Mouse (Mus musculus) heart, embryonic 15.5 days (tissue): ENCODE measurements around the gene Ddc. TPM values are rescaled to one million over a fixed set of nuclear protein-coding genes. Genes with fewer than 3 reads are reported as not detected.

Source experiments
- ATAC-seq: fragments of 200-750 bp; cut with Nextera tagmentation; replicated peaks from 2 replicates; pipeline ENCODE4 v1.8.0; 2017; ENCODE audit warnings: low read depth, moderate TSS enrichment; ENCODE audit not compliant: insufficient number of reproducible peaks, insufficient read depth, low FRiP score
- H3K27ac ChIP-seq: fragments of 300-500 bp; sonication (generic); 2 replicates; pipeline ENCODE4 v1.5.1; 2015; ENCODE audit warnings: mild to moderate bottlenecking, inconsistent platforms
- H3K27me3 ChIP-seq: fragments of 300-500 bp; sonication (generic); 2 replicates; pipeline ENCODE4 v1.6.1; 2015; ENCODE audit warnings: inconsistent platforms
- H3K36me3 ChIP-seq: fragments of 300-500 bp; sonication (generic); 2 replicates; pipeline ENCODE4 v1.6.1; 2015; ENCODE audit warnings: mild to moderate bottlenecking, inconsistent platforms
- H3K4me1 ChIP-seq: fragments of 300-500 bp; sonication (generic); replicated peaks from 2 replicates; pipeline ENCODE4 v1.6.1; 2015; ENCODE audit warnings: inconsistent platforms
- H3K4me2 ChIP-seq: fragments of 300-500 bp; sonication (generic); 2 replicates; pipeline ENCODE4 v1.6.1; 2015; ENCODE audit warnings: inconsistent platforms, mild to moderate bottlenecking, moderate library complexity
- H3K4me3 ChIP-seq: fragments of 300-500 bp; sonication (generic); 2 replicates; pipeline ENCODE4 v1.5.1; 2015; ENCODE audit warnings: mild to moderate bottlenecking, inconsistent platforms
- H3K9ac ChIP-seq: fragments of 300-500 bp; sonication (generic); 2 replicates; pipeline ENCODE4 v1.6.1; 2015; ENCODE audit warnings: mild to moderate bottlenecking, inconsistent platforms
- H3K9me3 ChIP-seq: fragments of 300-500 bp; sonication (generic); replicated peaks from 2 replicates; pipeline ENCODE4 v1.6.1; 2016; ENCODE audit warnings: inconsistent platforms
- WGBS: fragments of 180-500 bp; shearing (Covaris S2); methylation state at CpG from one replicate; pipeline ENCODE4 v1.1.7; 2015; ENCODE audit warnings: mixed read lengths; 5-methylcytosine and 5-hydroxymethylcytosine counted together
- polyA plus RNA-seq: library from polyadenylated mRNA; unstranded; fragments of >200 nt; fragmentation: Nextera tagmentation; extraction: Ambion mirVana; gene quantifications from 2 replicates; pipeline ENCODE4 v1.2.1, GENCODE M21; 2015

Gene Ddc
- polyA plus RNA-seq, 1 experiment from 2014 or later = 115 TPM

GRCm38 (mm10) chr11:11855061-11855672, 42.8 kb downstream of the Ddc start:
- Histone ChIP-seq H3K36me3 (no peaks in the 10 kb centered on the region), H3K9me3 (no peaks in the 10 kb centered on the region), H3K4me2 (no peak overlapping the region), H3K27me3 (no peaks in the 10 kb centered on the region), H3K9ac (no peak overlapping the region), H3K27ac (peak overlapping the region; percentile 61), H3K4me1 (peaks cover 22% of the 10 kb centered on the region), H3K4me3 (no peak overlapping the region)
- WGBS = 41% methylated on average over 6 of the region's 6 CpGs
- no peak for ATAC-seq

GRCm38 (mm10) chr11:11853731-11854461, 44.0 kb downstream of the Ddc start:
- peak overlapping the region; percentile 6; the same call in 1 of the 2 replicates for H3K27ac ChIP-seq
- no peak for ATAC-seq
- H3K4me2 ChIP-seq = no peak overlapping the region
- no peak overlapping the region for H3K9ac ChIP-seq
- no peaks in the 10 kb centered on the region for H3K27me3 ChIP-seq
- WGBS = 59% methylated on average over 4 of the region's 4 CpGs
- H3K4me1 ChIP-seq = peaks cover 29% of the 10 kb centered on the region
- no peaks in the 10 kb centered on the region for H3K36me3 ChIP-seq
- H3K9me3 ChIP-seq = no peaks in the 10 kb centered on the region
- no peak overlapping the region for H3K4me3 ChIP-seq

GRCm38 (mm10) chr11:11851957-11852505, 45.9 kb downstream of the Ddc start:
- Histone ChIP-seq H3K4me1 (peaks cover 29% of the 10 kb centered on the region), H3K27ac (peak overlapping the region; percentile 76; the same call in 1 of the 2 replicates), H3K9ac (no peak overlapping the region), H3K9me3 (no peaks in the 10 kb centered on the region), H3K36me3 (no peaks in the 10 kb centered on the region), H3K4me3 (no peak overlapping the region), H3K4me2 (no peak overlapping the region), H3K27me3 (no peaks in the 10 kb centered on the region)
- no peak for ATAC-seq
- WGBS = 74% methylated on average over 6 of the region's 6 CpGs

GRCm38 (mm10) chr11:11850476-11851267, 47.3 kb downstream of the Ddc start:
- H3K9ac ChIP-seq = no peak overlapping the region; the same call in 1 of the 2 replicates
- ATAC-seq = peak; percentile 71; the same call in 1 of the 2 replicates
- 34% methylated on average over 6 of the region's 6 CpGs for WGBS
- H3K27me3 ChIP-seq = no peaks in the 10 kb centered on the region
- peak overlapping the region; percentile 76 for H3K27ac ChIP-seq
- no peaks in the 10 kb centered on the region for H3K9me3 ChIP-seq
- no peak overlapping the region for H3K4me3 ChIP-seq
- peaks cover 26% of the 10 kb centered on the region for H3K4me1 ChIP-seq
- no peak overlapping the region for H3K4me2 ChIP-seq
- H3K36me3 ChIP-seq = no peaks in the 10 kb centered on the region

GRCm38 (mm10) chr11:11849513-11850311, 48.2 kb downstream of the Ddc start:
- 52% methylated on average over 13 of the region's 13 CpGs for WGBS
- Histone ChIP-seq H3K4me1 (peaks cover 27% of the 10 kb centered on the region), H3K9ac (no peak overlapping the region)

GRCm38 (mm10) chr11:11848467-11848866, 49.5 kb downstream of the Ddc start:
- Histone ChIP-seq H3K4me1 (peaks cover 40% of the 10 kb centered on the region), H3K27me3 (no peaks in the 10 kb centered on the region), H3K27ac (no peak overlapping the region), H3K4me3 (no peak overlapping the region), H3K9me3 (no peaks in the 10 kb centered on the region), H3K4me2 (no peak overlapping the region), H3K9ac (no peak overlapping the region), H3K36me3 (no peaks in the 10 kb centered on the region)
- no peak for ATAC-seq
- WGBS = 85% methylated on average over 4 of the region's 4 CpGs

More at GRCm38 (mm10) chr11:11849513-11850311, 48.2 kb downstream of the Ddc start:
- Histone ChIP-seq H3K27ac (peak overlapping the region; percentile 76), H3K27me3 (no peaks in the 10 kb centered on the region), H3K36me3 (no peaks in the 10 kb centered on the region), H3K4me2 (no peak overlapping the region), H3K4me3 (no peak overlapping the region), H3K9me3 (no peaks in the 10 kb centered on the region)
- no peak for ATAC-seq

GRCm38 (mm10) chr11:11845044-11845443, 52.9 kb downstream of the Ddc start:
- Histone ChIP-seq H3K27ac (peak overlapping the region; percentile 82), H3K4me3 (no peak overlapping the region), H3K27me3 (no peaks in the 10 kb centered on the region), H3K4me1 (peaks cover 38% of the 10 kb centered on the region), H3K9me3 (no peaks in the 10 kb centered on the region), H3K36me3 (no peaks in the 10 kb centered on the region), H3K4me2 (no peak overlapping the region), H3K9ac (no peak overlapping the region)
- 77% methylated on average over 8 of the region's 8 CpGs for WGBS
- no peak for ATAC-seq

- 42% methylated on average over 13 of the region's 13 CpGs for WGBS
- H3K9ac ChIP-seq = no peak overlapping the region
- H3K4me3 ChIP-seq = no peak overlapping the region
- H3K4me1 ChIP-seq = peaks cover 38% of the 10 kb centered on the region
- no peaks in the 10 kb centered on the region for H3K9me3 ChIP-seq
- no peaks in the 10 kb centered on the region for H3K27me3 ChIP-seq
- no peaks in the 10 kb centered on the region for H3K36me3 ChIP-seq
- H3K4me2 ChIP-seq = no peak overlapping the region
- ATAC-seq = peak; percentile 77
- H3K27ac ChIP-seq = peak overlapping the region; percentile 82
Measured at GRCm38 (mm10) chr11:11844367-11844971, 53.5 kb downstream of the Ddc start.

GRCm38 (mm10) chr11:11841590-11841989, 56.4 kb downstream of the Ddc start:
- peaks cover 54% of the 10 kb centered on the region for H3K4me1 ChIP-seq
- peak overlapping the region; percentile 51 for H3K27ac ChIP-seq
- no peaks in the 10 kb centered on the region for H3K36me3 ChIP-seq
- no peak for ATAC-seq
- H3K4me2 ChIP-seq = no peak overlapping the region
- 23% methylated on average over 4 of the region's 4 CpGs for WGBS
- no peaks in the 10 kb centered on the region for H3K27me3 ChIP-seq
- no peaks in the 10 kb centered on the region for H3K9me3 ChIP-seq
- H3K4me3 ChIP-seq = no peak overlapping the region
- no peak overlapping the region for H3K9ac ChIP-seq

GRCm38 (mm10) chr11:11840746-11841145, 57.2 kb downstream of the Ddc start:
- WGBS = 41% methylated on average over 2 of the region's 2 CpGs
- no peaks in the 10 kb centered on the region for H3K27me3 ChIP-seq
- no peak overlapping the region for H3K9ac ChIP-seq
- ATAC-seq = no peak
- H3K4me1 ChIP-seq = peaks cover 63% of the 10 kb centered on the region
- no peak overlapping the region for H3K4me2 ChIP-seq
- no peak overlapping the region for H3K4me3 ChIP-seq
- H3K36me3 ChIP-seq = no peaks in the 10 kb centered on the region
- H3K27ac ChIP-seq = peak overlapping the region; percentile 51
- H3K9me3 ChIP-seq = no peaks in the 10 kb centered on the region
